Mouse (Mus musculus) layer of hippocampus, adult 9-11 months (tissue): Measurements from ENCODE around the gene Zmym2.

Source experiments
- DNase-seq: peaks from one replicate; pipeline ENCODE4 v3.0.0; 2022

Zmym2 gene

GRCm38 (mm10) chr14:56935481-56935880 lies 49.0 kb downstream of the Zmym2 start:
- no peak for DNase-seq

DNA sequence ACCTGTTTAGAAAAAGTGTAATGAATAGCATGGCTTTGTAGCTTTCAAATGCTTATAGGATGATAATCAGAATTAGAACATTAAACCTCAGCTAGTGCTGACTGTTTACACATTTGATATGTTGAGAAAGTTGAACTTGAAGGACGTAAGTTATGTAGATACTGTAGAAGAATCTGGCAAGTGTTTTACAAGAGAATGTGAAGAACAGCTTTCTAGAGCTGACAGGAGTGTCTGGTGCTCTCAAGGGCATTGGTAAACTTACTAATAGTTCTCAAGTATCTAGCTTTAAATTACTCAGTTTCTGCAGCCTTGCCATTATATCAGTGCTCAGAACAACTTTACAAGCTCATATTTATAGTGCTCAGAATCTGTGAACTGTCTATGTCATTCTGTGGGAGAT lies 53.5 kb downstream of the Zmym2 start:
- no peak for DNase-seq

GRCm38 (mm10) chr14:56952928-56953327 lies 66.5 kb downstream of the Zmym2 start:
- no peak for DNase-seq

DNA sequence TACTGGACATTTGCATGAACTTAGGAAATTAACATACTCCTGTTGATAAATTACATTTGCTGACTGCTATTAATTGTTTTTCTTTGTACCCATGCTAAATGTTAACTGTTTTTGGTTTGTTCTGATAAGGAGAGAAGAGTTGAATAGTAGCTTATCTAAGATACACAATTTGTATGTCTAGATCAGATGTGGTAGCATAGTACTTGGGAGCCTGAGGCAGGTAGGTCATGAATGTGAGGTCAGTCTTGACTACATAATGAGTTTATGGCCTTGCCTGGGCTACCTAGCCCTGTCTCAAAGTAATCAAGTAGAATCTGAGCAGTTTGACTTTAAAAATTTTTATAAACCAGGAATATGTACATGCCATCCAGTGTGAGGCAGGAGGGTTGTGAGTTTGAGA lies 67.9 kb downstream of the Zmym2 start:
- no peak for DNase-seq

DNA sequence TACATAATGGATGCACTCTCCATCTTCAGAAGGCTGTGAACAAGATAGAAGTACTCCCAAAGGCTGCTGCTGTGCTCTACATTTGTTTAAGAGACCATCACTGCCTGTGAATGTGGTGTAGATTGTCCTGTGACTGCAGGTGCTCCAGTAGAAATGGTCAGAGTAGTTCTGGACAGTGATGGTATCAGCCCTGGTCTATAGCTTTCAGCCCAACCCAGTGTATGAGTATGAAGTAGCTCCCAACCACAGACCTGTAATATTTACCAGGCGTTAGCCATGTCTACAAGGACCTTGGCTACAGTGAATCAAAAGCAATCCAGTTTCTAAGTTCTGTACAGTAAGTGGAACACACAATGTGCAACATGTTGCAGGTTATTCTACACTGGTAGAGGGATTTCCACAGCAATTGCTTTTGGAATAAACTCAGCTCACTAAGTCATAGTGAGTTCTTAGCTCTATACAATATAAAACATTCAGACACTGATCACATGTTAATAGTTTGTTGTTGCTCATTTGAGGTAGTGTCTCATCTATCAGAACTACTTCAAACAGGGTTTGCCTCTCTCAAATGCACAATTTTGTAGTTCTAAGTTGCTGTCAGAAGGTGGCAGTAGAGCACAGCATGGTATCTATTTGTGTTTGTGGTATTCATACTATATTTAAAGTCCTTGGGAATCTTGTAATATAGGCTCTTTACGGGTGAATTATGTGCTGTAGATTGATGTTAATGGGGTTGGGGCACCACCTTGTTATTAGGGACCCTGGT lies 77.7 kb downstream of the Zmym2 start:
- DNase-seq = peak; percentile 31

- DNase-seq = no peak
Measured at GRCm38 (mm10) chr14:56969653-56970052, 83.2 kb downstream of the Zmym2 start.

DNA sequence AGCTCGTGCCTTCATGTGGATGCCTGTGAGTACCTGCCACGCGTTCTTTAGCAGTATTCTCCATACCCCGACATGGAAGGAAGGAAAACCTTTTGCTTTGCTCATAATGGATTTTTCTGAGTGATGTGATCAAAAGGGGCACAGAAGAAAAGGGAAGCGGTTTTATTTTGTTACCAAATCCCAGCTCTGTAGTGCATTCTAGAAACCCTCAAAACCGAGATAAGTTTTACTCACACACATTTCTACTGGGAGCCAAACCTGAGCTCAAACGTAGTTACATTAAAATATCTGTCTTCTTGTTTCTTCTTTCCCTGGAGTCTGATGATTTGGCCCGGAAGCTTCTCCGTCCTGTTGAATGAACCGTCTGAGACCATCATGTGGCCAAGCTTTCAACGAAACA lies 83.7 kb downstream of the Zmym2 start:
- DNase-seq = no peak

GRCm38 (mm10) chr14:56978045-56978655 lies 91.7 kb downstream of the Zmym2 start:
- DNase-seq = no peak

DNA sequence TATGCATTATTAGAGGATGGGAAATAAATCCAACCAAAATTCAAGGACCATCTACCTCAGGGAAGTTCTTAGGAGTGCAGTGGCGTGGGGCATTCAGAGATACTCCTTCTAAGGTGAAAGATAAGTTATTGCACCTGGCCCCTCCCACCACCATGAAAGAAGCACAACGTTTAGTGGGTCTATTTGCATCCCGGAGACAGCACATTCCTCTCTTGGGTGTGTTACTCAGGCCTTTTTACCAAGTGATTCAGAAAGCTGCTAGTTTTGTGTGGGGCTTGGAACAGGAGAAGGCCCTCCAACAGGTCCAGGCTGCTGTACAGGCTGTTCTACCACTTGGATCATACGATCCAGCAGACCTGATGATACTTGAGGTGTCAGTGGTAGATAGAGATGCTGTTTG lies 102.2 kb downstream of the Zmym2 start:
- DNase-seq = no peak
